Mouse (Mus musculus): ENCODE results near the gene Fgfr2. TPM values are rescaled to one million over a fixed set of nuclear protein-coding genes. Genes with fewer than 3 reads are reported as not detected.
A peak's percentile ranks its signal among the peaks of the same experiment; 100 is the strongest.
"Not testable (repeated sequence)": the region's sequence is repeated elsewhere in the genome, so short reads cannot be mapped to it uniquely, and the experiment has no call there.

Fgfr2 gene
- polyA plus RNA-seq, 1 experiment from 2014 or later = 24.9 TPM

- H3K4me3 ChIP-seq (ENCODE audit: low read depth, low read length); H3K27me3 ChIP-seq (ENCODE audit: control insufficient read depth, insufficient read depth, low read length); H3K36me3 ChIP-seq (ENCODE audit: control insufficient read depth, insufficient read depth, low read length); H3K27ac ChIP-seq (ENCODE audit: low read depth, low read length); H3K4me1 ChIP-seq (ENCODE audit: control insufficient read depth, insufficient read depth, low read length); H3K9me3 ChIP-seq (replicated peaks; ENCODE audit: control insufficient read depth, low read length); H3K9ac ChIP-seq (ENCODE audit: low read depth, low read length); H3K4me2 ChIP-seq: not testable (repeated sequence)
- WGBS (ENCODE audit: insufficient replicate concordance) = 87% methylated on average over 6 of the region's 11 CpGs
- 0 out of 2 replicates have a peak, but pooled peaks have one; percentile 49 for ATAC-seq (replicated peaks; ENCODE audit: insufficient number of reproducible peaks, low FRiP score, low TSS enrichment)
Measured at GRCm38 (mm10) chr7:130593375-130594239, 2529.5 kb downstream of the Fgfr2 start.

- H3K36me3 ChIP-seq (ENCODE audit: control insufficient read depth, insufficient read depth, low read length); H3K4me2 ChIP-seq; H3K9me3 ChIP-seq (replicated peaks; ENCODE audit: control insufficient read depth, low read length); H3K4me1 ChIP-seq (ENCODE audit: control insufficient read depth, insufficient read depth, low read length); H3K27me3 ChIP-seq (ENCODE audit: control insufficient read depth, insufficient read depth, low read length); H3K9ac ChIP-seq (ENCODE audit: low read depth, low read length); H3K4me3 ChIP-seq (ENCODE audit: low read depth, low read length); H3K27ac ChIP-seq (ENCODE audit: low read depth, low read length); ATAC-seq (replicated peaks; ENCODE audit: insufficient number of reproducible peaks, low FRiP score, low TSS enrichment): not testable (repeated sequence)
- WGBS (ENCODE audit: insufficient replicate concordance) = no CpG with 5 or more reads among the region's 11 CpGs
Measured at GRCm38 (mm10) chr7:130592975-130593374, 2530.2 kb downstream of the Fgfr2 start.

- WGBS (ENCODE audit: insufficient replicate concordance) = 67% methylated on average over 8 of the region's 8 CpGs
- Histone ChIP-seq H3K4me2 (no peak overlapping the region), H3K27ac (ENCODE audit: low read depth, low read length) (no peak overlapping the region), H3K36me3 (ENCODE audit: control insufficient read depth, insufficient read depth, low read length) (no peaks in the 10 kb centered on the region), H3K4me3 (ENCODE audit: low read depth, low read length) (no peak overlapping the region), H3K4me1 (ENCODE audit: control insufficient read depth, insufficient read depth, low read length) (no peaks in the 10 kb centered on the region), H3K27me3 (ENCODE audit: control insufficient read depth, insufficient read depth, low read length) (no peaks in the 10 kb centered on the region), H3K9me3 (replicated peaks; ENCODE audit: control insufficient read depth, low read length) (no peaks in the 10 kb centered on the region), H3K9ac (ENCODE audit: low read depth, low read length) (no peak overlapping the region)
- ATAC-seq (replicated peaks; ENCODE audit: insufficient number of reproducible peaks, low FRiP score, low TSS enrichment) = no peak
Measured at GRCm38 (mm10) chr7:130590845-130591437, 2532.2 kb downstream of the Fgfr2 start.

- Histone ChIP-seq H3K4me2 (no peak overlapping the region), H3K9me3 (replicated peaks; ENCODE audit: control insufficient read depth, low read length) (no peaks in the 10 kb centered on the region), H3K9ac (ENCODE audit: low read depth, low read length) (no peak overlapping the region), H3K4me1 (ENCODE audit: control insufficient read depth, insufficient read depth, low read length) (no peaks in the 10 kb centered on the region), H3K36me3 (ENCODE audit: control insufficient read depth, insufficient read depth, low read length) (no peaks in the 10 kb centered on the region), H3K4me3 (ENCODE audit: low read depth, low read length) (no peak overlapping the region), H3K27ac (ENCODE audit: low read depth, low read length) (no peak overlapping the region), H3K27me3 (ENCODE audit: control insufficient read depth, insufficient read depth, low read length) (no peaks in the 10 kb centered on the region)
- no peak for ATAC-seq (replicated peaks; ENCODE audit: insufficient number of reproducible peaks, low FRiP score, low TSS enrichment)
- 61% methylated on average over 13 of the region's 13 CpGs for WGBS (ENCODE audit: insufficient replicate concordance)
Measured at GRCm38 (mm10) chr7:130590081-130590828, 2532.9 kb downstream of the Fgfr2 start.

- WGBS (ENCODE audit: insufficient replicate concordance) = 74% methylated on average over 2 of the region's 2 CpGs
- Histone ChIP-seq H3K9ac (ENCODE audit: low read depth, low read length) (no peak overlapping the region), H3K27me3 (ENCODE audit: control insufficient read depth, insufficient read depth, low read length) (no peaks in the 10 kb centered on the region)
Measured at GRCm38 (mm10) chr7:130586521-130587072, 2536.6 kb downstream of the Fgfr2 start.

GRCm38 (mm10) chr7:130578607-130579006 lies 2544.5 kb downstream of the Fgfr2 start:
- WGBS (ENCODE audit: insufficient replicate concordance) = 82% methylated on average over 5 of the region's 5 CpGs

More at GRCm38 (mm10) chr7:130586521-130587072, 2536.6 kb downstream of the Fgfr2 start:
- H3K4me2 ChIP-seq = no peak overlapping the region
- no peak overlapping the region for H3K27ac ChIP-seq (ENCODE audit: low read depth, low read length)
- H3K4me3 ChIP-seq (ENCODE audit: low read depth, low read length) = no peak overlapping the region
- no peaks in the 10 kb centered on the region for H3K36me3 ChIP-seq (ENCODE audit: control insufficient read depth, insufficient read depth, low read length)
- no peak for ATAC-seq (replicated peaks; ENCODE audit: insufficient number of reproducible peaks, low FRiP score, low TSS enrichment)
- no peaks in the 10 kb centered on the region for H3K9me3 ChIP-seq (replicated peaks; ENCODE audit: control insufficient read depth, low read length)
- H3K4me1 ChIP-seq (ENCODE audit: control insufficient read depth, insufficient read depth, low read length) = no peaks in the 10 kb centered on the region

GRCm38 (mm10) chr7:130578066-130578465 lies 2545.1 kb downstream of the Fgfr2 start:
- Histone ChIP-seq H3K9ac (ENCODE audit: low read depth, low read length) (no peak overlapping the region), H3K4me2 (no peak overlapping the region), H3K36me3 (ENCODE audit: control insufficient read depth, insufficient read depth, low read length) (no peaks in the 10 kb centered on the region), H3K4me3 (ENCODE audit: low read depth, low read length) (no peak overlapping the region), H3K4me1 (ENCODE audit: control insufficient read depth, insufficient read depth, low read length) (no peaks in the 10 kb centered on the region), H3K27me3 (ENCODE audit: control insufficient read depth, insufficient read depth, low read length) (no peaks in the 10 kb centered on the region), H3K9me3 (replicated peaks; ENCODE audit: control insufficient read depth, low read length) (no peaks in the 10 kb centered on the region), H3K27ac (ENCODE audit: low read depth, low read length) (no peak overlapping the region)
- 91% methylated on average over 2 of the region's 2 CpGs for WGBS (ENCODE audit: insufficient replicate concordance)
- ATAC-seq (replicated peaks; ENCODE audit: insufficient number of reproducible peaks, low FRiP score, low TSS enrichment) = no peak

More at GRCm38 (mm10) chr7:130578607-130579006, 2544.5 kb downstream of the Fgfr2 start:
- Histone ChIP-seq H3K9me3 (replicated peaks; ENCODE audit: control insufficient read depth, low read length) (no peaks in the 10 kb centered on the region), H3K4me1 (ENCODE audit: control insufficient read depth, insufficient read depth, low read length) (no peaks in the 10 kb centered on the region), H3K4me3 (ENCODE audit: low read depth, low read length) (no peak overlapping the region), H3K4me2 (no peak overlapping the region), H3K9ac (ENCODE audit: low read depth, low read length) (no peak overlapping the region), H3K27ac (ENCODE audit: low read depth, low read length) (no peak overlapping the region), H3K27me3 (ENCODE audit: control insufficient read depth, insufficient read depth, low read length) (no peaks in the 10 kb centered on the region), H3K36me3 (ENCODE audit: control insufficient read depth, insufficient read depth, low read length) (no peaks in the 10 kb centered on the region)
- ATAC-seq (replicated peaks; ENCODE audit: insufficient number of reproducible peaks, low FRiP score, low TSS enrichment) = no peak

DNA sequence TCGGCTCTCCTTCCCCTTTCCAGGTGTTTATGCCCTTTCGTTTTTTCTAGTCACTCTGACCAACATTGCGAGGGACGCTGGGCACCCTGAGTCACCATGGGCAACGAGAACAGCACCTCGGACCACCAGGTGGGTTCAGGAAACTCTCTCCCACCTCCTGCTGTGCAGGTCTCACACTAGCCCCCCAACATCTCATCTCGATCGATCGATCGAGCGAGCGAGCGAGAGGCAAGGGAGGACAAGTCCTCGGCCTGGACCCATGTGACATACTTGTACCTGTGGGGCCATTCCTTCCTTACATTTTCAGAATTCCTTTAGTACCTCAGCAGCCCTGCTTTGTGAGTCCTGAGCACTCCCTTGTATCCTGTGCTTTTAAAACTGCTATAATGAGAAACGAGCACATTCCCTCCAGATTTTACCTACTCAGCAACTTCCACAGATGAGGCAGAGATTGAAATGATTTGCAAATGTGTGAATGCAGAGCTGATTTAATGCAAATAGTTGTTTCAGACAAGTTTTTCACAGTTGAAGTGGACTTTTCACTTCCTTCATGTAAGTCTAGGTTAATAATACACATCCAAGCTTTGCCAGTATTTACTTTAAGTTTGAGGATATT lies 2545.7 kb downstream of the Fgfr2 start, which contains the start of gene Tacc2:
Tacc2 (plus strand) TSS at position 51 of the 616 bp plus-strand sequence.
- ATAC-seq (replicated peaks; ENCODE audit: insufficient number of reproducible peaks, low FRiP score, low TSS enrichment) = no peak
- 24% methylated on average over 15 of the region's 15 CpGs for WGBS (ENCODE audit: insufficient replicate concordance)
- H3K36me3 ChIP-seq (ENCODE audit: control insufficient read depth, insufficient read depth, low read length) = no peaks in the 10 kb centered on the region
- peak within 1 kb of the TSS; percentile 73 for H3K4me2 ChIP-seq
- H3K27me3 ChIP-seq (ENCODE audit: control insufficient read depth, insufficient read depth, low read length) = no peaks in the 10 kb centered on the region
- H3K4me1 ChIP-seq (ENCODE audit: control insufficient read depth, insufficient read depth, low read length) = no peaks in the 10 kb centered on the region
- peak within 1 kb of the TSS; percentile 68 for H3K9ac ChIP-seq (ENCODE audit: low read depth, low read length)
- H3K9me3 ChIP-seq (replicated peaks; ENCODE audit: control insufficient read depth, low read length) = no peaks in the 10 kb centered on the region
- H3K27ac ChIP-seq (ENCODE audit: low read depth, low read length) = no peak within 1 kb of the TSS
- H3K4me3 ChIP-seq (ENCODE audit: low read depth, low read length) = peak within 1 kb of the TSS; percentile 39

Data from heart, embryonic 11.5 days (tissue).